Mouse (Mus musculus): ENCODE data around the gene Slc31a1.

Slc31a1 gene

DNA sequence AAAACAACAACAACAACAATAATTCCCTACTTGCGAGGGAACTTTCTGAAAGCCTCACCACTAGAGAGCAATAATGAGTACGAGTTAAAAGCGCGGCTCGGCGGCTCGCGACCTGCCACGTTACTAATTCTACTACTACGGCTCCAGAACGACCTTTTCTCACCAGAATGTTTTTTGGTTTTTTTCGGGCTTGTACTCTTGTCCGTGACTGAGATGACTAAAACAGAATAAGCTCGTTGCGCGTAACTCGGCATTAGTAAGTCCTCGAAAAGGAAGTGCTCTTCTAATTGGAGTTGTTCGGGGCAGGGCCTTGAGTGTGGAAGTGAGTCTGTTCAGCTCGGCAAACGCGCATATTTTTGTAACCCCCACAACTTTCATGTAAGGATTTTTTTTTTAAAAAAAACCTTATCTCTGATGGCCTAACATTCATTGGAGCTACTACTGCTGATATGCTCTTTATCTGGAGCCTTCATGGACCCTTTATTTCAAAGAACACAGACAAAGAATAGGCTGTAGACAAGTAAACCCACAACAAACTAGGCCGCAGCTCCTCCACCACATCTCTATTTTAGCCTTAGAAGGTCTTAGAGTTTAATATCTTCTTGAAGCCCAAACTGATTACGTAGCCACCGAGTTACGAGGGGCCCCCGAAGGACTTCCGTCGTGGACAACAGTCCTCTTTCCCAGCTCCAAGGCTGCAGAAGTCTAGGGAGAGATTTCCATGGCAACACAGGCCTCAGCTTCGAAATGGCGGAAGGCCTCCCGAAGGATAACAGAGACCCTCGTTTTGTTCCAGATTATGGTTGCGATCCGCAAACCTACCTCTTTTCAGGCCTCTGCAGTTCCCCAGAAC is 47.4 kb downstream of the Slc31a1 start:
- DNase-seq (ENCODE audit: low spot score in 2 of 2) = peak in 1 of 2 experiments; percentile 37

GRCm38 (mm10) chr4:62408601-62409282 is 48.2 kb downstream of the Slc31a1 start, which contains the start of the genes Cdc26 and Prpf4:
TSS of gene Cdc26 (minus strand) at chr4:62408642.
TSS of gene Prpf4 (plus strand) at chr4:62408797.
- peak; percentile 85 to 95 for DNase-seq (ENCODE audit: low spot score in 2 of 2)

GRCm38 (mm10) chr4:62409615-62410014 is 49.1 kb downstream of the Slc31a1 start:
- DNase-seq (ENCODE audit: low spot score in 2 of 2) = no peak

GRCm38 (mm10) chr4:62410325-62410724 is 49.8 kb downstream of the Slc31a1 start:
- no peak for DNase-seq (ENCODE audit: low spot score in 2 of 2)

- no peak for DNase-seq (ENCODE audit: low spot score in 2 of 2)
These were observed 51.1 kb downstream of the Slc31a1 start for GRCm38 (mm10) chr4:62411606-62412005.

DNA sequence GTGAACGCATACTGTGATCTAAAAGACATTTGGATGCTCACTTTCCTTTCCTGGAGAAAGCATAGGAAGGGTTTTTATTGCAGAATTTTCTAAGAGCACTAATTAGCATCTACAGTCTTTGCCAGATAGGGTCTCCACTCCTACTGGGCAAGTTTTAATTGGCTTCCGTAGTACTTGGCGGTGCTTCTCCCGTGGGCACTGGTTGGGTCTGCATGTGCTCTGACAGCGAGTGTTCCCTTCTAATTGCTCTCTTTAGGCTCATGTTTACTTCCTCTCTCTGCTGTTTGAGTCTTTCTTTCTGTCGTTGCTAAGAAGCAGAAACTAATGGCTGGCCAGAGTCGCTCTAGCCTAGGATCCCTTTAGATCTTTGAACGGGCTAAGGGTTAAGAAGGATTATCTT is 57.9 kb downstream of the Slc31a1 start:
- DNase-seq (ENCODE audit: low spot score in 2 of 2) = no peak

GRCm38 (mm10) chr4:62419091-62419490 is 58.6 kb downstream of the Slc31a1 start:
- DNase-seq (ENCODE audit: low spot score in 2 of 2) = no peak

GRCm38 (mm10) chr4:62425891-62426290 is 65.4 kb downstream of the Slc31a1 start:
- no peak for DNase-seq (ENCODE audit: low spot score in 2 of 2)

- no peak for DNase-seq (ENCODE audit: low spot score in 2 of 2)
These were observed 67.6 kb downstream of the Slc31a1 start for GRCm38 (mm10) chr4:62427978-62428758.

GRCm38 (mm10) chr4:62429616-62430015 is 69.1 kb downstream of the Slc31a1 start:
- DNase-seq (ENCODE audit: low spot score in 2 of 2) = no peak

DNA sequence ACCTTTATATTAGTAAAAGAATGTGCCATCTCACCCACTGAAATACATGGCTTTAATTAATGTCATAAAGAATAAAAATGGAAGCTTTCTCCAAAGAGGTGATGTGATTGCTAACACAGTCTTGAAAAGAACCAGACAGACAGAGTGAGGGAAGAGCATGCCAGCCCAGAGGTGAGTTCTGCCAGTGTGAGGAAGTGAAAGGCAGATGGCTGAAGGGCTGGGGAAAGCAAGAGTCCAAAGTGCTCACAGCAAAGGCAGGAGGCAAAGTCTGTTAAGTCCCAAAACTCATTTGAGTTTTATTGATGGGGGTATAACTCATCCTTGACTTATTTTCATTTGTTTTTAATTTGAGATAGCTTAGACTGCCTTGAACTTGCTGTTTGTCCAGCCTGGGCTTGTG is 70.2 kb downstream of the Slc31a1 start:
- no peak for DNase-seq (ENCODE audit: low spot score in 2 of 2)

DNA sequence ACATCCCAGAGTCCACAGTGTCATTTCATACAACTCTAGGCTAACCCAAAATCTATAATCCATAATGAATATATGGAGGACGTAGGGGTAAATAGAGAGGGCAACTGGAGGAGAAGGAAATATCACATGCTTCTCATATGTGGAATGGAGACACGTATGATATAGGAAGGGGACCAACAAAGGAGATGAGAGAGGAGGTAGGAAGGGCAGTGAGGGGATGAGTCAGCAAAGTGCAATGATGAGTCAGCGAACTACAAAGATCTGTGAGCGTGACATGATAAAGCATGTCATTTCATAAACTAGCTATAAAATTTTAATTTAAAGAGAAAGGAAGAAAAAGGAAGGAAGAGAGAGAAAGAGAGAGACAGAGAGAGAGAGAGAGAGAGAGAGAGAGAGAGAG is 71.0 kb downstream of the Slc31a1 start:
- no peak for DNase-seq (ENCODE audit: low spot score in 2 of 2)

GRCm38 (mm10) chr4:62433939-62434870 is 73.7 kb downstream of the Slc31a1 start:
- DNase-seq (ENCODE audit: low spot score in 2 of 2) = no peak

GRCm38 (mm10) chr4:62435081-62435480 is 74.6 kb downstream of the Slc31a1 start, which contains the start of gene Rnf183:
TSS of gene Rnf183 (minus strand) at chr4:62435252.
- DNase-seq (ENCODE audit: low spot score in 2 of 2) = no peak

GRCm38 (mm10) chr4:62437256-62437778 is 76.8 kb downstream of the Slc31a1 start:
- no peak for DNase-seq (ENCODE audit: low spot score in 2 of 2)

DNA sequence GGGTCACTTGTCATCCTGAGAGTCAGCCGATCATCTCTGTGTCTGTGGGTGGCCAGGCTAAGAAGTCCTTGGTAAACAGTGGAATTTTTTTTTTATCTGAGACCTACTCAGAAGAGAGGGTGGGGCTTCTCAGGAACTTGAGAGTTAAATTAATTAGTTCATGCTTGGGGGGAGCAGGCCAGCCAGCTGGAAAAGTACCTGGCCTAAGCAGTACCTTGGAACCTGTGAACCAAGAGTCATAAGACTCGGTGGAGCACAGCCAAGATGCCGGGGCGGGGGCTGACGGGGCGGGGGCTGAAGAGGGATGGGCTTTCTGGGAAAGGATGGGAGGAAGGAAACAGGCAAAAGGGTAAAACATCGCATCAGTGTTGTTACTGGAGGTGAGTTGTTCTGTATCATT is 77.3 kb downstream of the Slc31a1 start:
- DNase-seq (ENCODE audit: low spot score in 2 of 2) = no peak

- no peak for DNase-seq (ENCODE audit: low spot score in 2 of 2)
These were observed 79.3 kb downstream of the Slc31a1 start for GRCm38 (mm10) chr4:62439793-62440192.

DNA sequence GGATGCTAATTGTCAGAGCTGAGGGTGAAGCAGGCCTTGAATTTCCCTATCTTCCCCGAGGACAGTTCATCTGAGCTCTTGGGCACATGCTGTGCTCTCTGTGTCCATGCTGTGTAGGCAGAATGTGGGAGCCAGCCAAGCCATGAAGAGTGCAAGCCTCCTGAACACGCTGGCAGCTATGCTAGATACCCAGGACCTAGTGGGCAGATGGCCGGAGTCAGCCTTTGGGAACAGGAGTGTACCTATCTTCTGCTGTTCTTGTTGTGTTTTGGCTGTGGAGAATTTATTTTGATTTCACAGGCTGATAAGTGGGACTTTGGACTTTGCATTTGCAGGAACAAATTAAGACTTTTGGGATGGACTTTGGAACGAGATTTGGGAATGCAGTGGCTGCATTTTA is 80.0 kb downstream of the Slc31a1 start:
- no peak for DNase-seq (ENCODE audit: low spot score in 2 of 2)

DNA sequence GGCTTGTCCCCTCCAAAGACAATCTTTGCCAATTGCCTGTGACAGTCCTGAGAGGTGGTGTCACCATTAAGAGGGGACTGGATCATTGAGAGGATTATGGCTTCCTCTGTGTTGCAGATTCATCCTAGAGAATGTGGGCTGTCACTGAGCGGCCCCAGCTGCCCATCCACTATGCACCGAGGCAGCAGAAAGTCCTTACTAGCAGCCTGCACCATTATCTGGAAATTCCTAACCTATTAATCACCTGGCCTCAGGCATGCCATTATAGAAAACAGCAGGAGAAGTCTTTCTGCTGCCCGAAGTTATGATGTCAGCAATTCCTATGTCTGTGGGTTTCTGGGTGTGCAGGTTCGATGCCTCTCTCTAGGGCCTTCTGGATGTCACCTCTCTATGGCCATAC is 80.5 kb downstream of the Slc31a1 start:
- no peak for DNase-seq (ENCODE audit: low spot score in 2 of 2)

Data from cerebellum, postnatal 4 days (tissue).